Mouse (Mus musculus): ENCODE measurements around the gene Lmbr1. TPM values are rescaled to one million over a fixed set of nuclear protein-coding genes. Genes with fewer than 3 reads are reported as not detected.

Gene Lmbr1
- polyA plus RNA-seq, 1 experiment from 2014 or later = 10.8 TPM

DNA sequence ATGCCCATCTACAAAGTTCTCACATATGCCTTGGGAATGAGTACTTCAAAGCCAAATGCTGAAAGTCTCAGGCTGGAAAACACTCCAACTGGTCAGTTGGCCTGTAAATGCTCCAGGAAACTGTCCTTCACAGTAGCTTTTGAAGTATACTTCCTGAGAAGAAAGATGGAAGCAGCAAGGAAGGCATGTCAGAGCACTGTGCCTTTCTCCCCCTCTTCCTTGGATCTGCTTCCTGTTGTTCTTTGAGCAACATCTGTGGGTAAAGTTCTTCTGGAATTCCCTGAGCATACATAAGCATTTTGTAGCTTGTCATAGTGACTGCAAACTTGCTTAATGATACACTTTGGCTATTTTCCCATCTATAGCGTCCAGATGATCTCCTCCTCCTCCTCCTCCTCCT, 9.4 kb upstream of the Lmbr1 start:
- Histone ChIP-seq H3K27me3 (ENCODE audit: control insufficient read depth, insufficient read depth, low read length) (no peaks in the 10 kb centered on the region), H3K9me3 (replicated peaks; ENCODE audit: control insufficient read depth, low read length) (no peaks in the 10 kb centered on the region), H3K4me3 (ENCODE audit: low read depth, low read length) (no peak overlapping the region), H3K36me3 (replicated peaks; ENCODE audit: control insufficient read depth, insufficient read depth, low read depth, low read length) (no peaks in the 10 kb centered on the region), H3K4me2 (ENCODE audit: low read depth, low read length) (no peak overlapping the region), H3K27ac (replicated peaks; ENCODE audit: low read depth, low read length) (0 out of 2 replicates have a peak overlapping the region, but pooled peaks have one; percentile 3), H3K9ac (replicated peaks; ENCODE audit: low read length) (no peak overlapping the region), H3K4me1 (ENCODE audit: control insufficient read depth, insufficient read depth, low read length) (no peaks in the 10 kb centered on the region)
- ATAC-seq (replicated peaks; ENCODE audit: insufficient number of reproducible peaks, low FRiP score, low TSS enrichment, low read depth) = no peak
- 57% methylated on average over 1 of the region's 1 CpGs for WGBS
- DNase-seq (ENCODE audit: low spot score) = no peak

DNA sequence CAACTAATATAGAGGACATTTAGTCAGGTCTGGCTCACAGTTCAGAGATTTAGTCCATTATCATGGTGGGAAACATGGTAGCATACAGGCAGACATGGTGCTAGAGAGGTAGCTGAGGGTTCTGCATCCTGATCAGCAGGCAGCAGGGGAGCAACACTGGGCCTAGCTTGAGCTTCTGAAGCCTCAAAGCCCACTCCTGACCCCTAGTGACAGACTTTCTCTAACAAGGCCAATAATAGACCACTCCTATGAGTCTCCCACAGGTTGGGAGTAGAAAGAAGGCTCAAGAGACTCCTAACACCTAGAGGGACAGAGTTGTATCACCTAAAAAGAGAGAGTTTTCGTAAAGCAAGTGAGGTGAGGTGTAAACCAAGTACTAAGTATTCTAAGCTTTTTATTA, 4.6 kb upstream of the Lmbr1 start:
- DNase-seq (ENCODE audit: low spot score) = no peak
- WGBS = 81% methylated on average over 1 of the region's 1 CpGs
- Histone ChIP-seq H3K36me3 (replicated peaks; ENCODE audit: control insufficient read depth, insufficient read depth, low read depth, low read length) (no peaks in the 10 kb centered on the region), H3K4me3 (ENCODE audit: low read depth, low read length) (no peak overlapping the region), H3K4me1 (ENCODE audit: control insufficient read depth, insufficient read depth, low read length) (no peaks in the 10 kb centered on the region), H3K9ac (replicated peaks; ENCODE audit: low read length) (no peak overlapping the region), H3K9me3 (replicated peaks; ENCODE audit: control insufficient read depth, low read length) (no peaks in the 10 kb centered on the region), H3K27me3 (ENCODE audit: control insufficient read depth, insufficient read depth, low read length) (no peaks in the 10 kb centered on the region), H3K27ac (replicated peaks; ENCODE audit: low read depth, low read length) (no peak overlapping the region), H3K4me2 (ENCODE audit: low read depth, low read length) (no peak overlapping the region)
- no peak for ATAC-seq (replicated peaks; ENCODE audit: insufficient number of reproducible peaks, low FRiP score, low TSS enrichment, low read depth)

DNA sequence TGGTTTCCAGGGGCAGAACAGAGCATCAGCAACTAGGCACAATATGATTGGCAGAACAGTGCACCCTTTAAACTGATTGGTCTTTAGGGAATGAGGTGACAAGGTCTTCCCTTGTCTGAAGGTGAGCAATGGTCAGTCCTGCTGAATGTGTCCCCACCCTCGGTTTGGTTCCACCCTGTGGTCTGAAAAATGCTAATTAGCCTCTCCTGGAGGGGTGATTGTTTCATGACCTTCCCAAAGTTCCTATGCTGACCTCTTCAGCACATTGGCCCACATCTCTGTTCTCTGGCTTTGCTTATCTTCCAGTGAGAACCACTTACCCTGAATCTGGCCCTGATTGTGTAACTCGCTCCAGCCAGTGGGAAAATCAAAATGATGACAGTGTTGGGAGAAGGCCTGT, 1.9 kb upstream of the Lmbr1 start:
- H3K27me3 ChIP-seq (ENCODE audit: control insufficient read depth, insufficient read depth, low read length) = no peaks in the 10 kb centered on the region
- H3K36me3 ChIP-seq (replicated peaks; ENCODE audit: control insufficient read depth, insufficient read depth, low read depth, low read length) = no peaks in the 10 kb centered on the region
- no peak overlapping the region for H3K27ac ChIP-seq (replicated peaks; ENCODE audit: low read depth, low read length)
- H3K9me3 ChIP-seq (replicated peaks; ENCODE audit: control insufficient read depth, low read length) = no peaks in the 10 kb centered on the region
- no peak overlapping the region for H3K9ac ChIP-seq (replicated peaks; ENCODE audit: low read length)
- H3K4me1 ChIP-seq (ENCODE audit: control insufficient read depth, insufficient read depth, low read length) = no peaks in the 10 kb centered on the region; the same call in 1 of the 2 replicates
- no peak for DNase-seq (ENCODE audit: low spot score)
- H3K4me2 ChIP-seq (ENCODE audit: low read depth, low read length) = no peak overlapping the region
- no peak overlapping the region for H3K4me3 ChIP-seq (ENCODE audit: low read depth, low read length)
- ATAC-seq (replicated peaks; ENCODE audit: insufficient number of reproducible peaks, low FRiP score, low TSS enrichment, low read depth) = no peak
- 71% methylated on average over 2 of the region's 2 CpGs for WGBS

DNA sequence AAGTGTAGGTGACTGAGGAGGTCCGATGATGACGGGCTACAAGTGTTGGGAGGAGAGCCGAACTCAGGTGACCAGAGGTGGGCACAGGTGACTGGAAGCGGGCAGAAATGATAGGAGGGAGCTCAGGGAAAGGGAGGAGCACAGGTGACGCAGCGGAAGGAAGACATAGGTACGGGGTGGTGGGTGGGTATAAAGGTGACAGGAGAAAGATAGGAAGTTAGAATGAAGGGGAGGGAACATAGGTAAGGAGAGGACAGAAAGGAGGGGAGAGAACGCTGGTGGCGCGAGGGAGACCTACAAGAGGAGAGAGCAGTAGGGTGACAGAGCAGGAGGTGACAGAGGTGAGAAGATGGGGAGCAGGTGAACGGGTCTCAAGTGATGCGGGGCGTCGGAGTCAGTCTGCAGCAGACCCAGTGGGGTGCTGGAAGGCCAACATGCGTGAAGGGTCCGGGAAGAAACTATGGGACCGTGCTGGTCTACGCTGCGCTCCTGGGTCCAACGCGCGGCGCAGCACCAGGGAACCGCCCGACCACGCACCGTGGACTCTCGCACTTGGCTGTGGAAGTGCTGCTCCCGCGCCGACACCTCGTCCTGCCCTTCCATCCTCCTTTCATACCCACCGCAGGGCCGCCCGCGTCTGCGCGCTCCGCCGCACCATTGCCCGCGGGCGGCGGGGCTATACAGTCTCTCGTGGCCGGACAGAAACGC, 446 bp downstream of the Lmbr1 start:
- ATAC-seq (replicated peaks; ENCODE audit: insufficient number of reproducible peaks, low FRiP score, low TSS enrichment, low read depth) (peak; percentile 80), DNase-seq (ENCODE audit: low spot score) (no peak)
- Histone ChIP-seq H3K4me1 (ENCODE audit: control insufficient read depth, insufficient read depth, low read length) (no peaks in the 10 kb centered on the region; the same call in 1 of the 2 replicates), H3K27ac (replicated peaks; ENCODE audit: low read depth, low read length) (no peak overlapping the region), H3K4me2 (ENCODE audit: low read depth, low read length) (peak overlapping the region; percentile 87), H3K9ac (replicated peaks; ENCODE audit: low read length) (peak overlapping the region; percentile 79), H3K4me3 (ENCODE audit: low read depth, low read length) (peak overlapping the region; percentile 69), H3K9me3 (replicated peaks; ENCODE audit: control insufficient read depth, low read length) (no peaks in the 10 kb centered on the region), H3K27me3 (ENCODE audit: control insufficient read depth, insufficient read depth, low read length) (no peaks in the 10 kb centered on the region), H3K36me3 (replicated peaks; ENCODE audit: control insufficient read depth, insufficient read depth, low read depth, low read length) (no peaks in the 10 kb centered on the region)
- 1% methylated on average over 45 of the region's 47 CpGs for WGBS

DNA sequence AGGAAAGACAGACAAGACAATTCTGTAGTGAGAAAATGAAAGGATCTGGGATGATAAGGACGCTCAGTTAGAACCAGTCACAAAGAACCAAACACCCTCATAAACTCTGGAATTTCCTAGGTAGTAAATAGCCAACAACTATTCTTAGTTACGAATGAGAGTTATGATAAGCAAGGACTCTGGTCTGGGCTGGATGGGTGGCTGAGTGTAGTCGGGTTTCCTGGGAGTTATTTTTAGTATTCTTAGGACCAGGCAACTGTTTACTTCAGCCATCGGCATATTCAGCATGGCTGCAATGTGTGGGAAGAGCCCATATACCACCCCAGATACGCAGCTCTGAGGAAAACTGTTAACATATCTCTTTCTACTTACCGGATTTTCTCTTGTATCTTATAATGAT, 14.7 kb downstream of the Lmbr1 start:
- Histone ChIP-seq H3K9me3 (replicated peaks; ENCODE audit: control insufficient read depth, low read length) (no peaks in the 10 kb centered on the region), H3K4me1 (ENCODE audit: control insufficient read depth, insufficient read depth, low read length) (no peaks in the 10 kb centered on the region), H3K4me2 (ENCODE audit: low read depth, low read length) (no peak overlapping the region), H3K9ac (replicated peaks; ENCODE audit: low read length) (no peak overlapping the region), H3K27me3 (ENCODE audit: control insufficient read depth, insufficient read depth, low read length) (no peaks in the 10 kb centered on the region), H3K36me3 (replicated peaks; ENCODE audit: control insufficient read depth, insufficient read depth, low read depth, low read length) (no peaks in the 10 kb centered on the region), H3K4me3 (ENCODE audit: low read depth, low read length) (no peak overlapping the region), H3K27ac (replicated peaks; ENCODE audit: low read depth, low read length) (no peak overlapping the region)
- DNase-seq (ENCODE audit: low spot score) = no peak
- ATAC-seq (replicated peaks; ENCODE audit: insufficient number of reproducible peaks, low FRiP score, low TSS enrichment, low read depth) = no peak
- WGBS = 87% methylated on average over 6 of the region's 6 CpGs

DNA sequence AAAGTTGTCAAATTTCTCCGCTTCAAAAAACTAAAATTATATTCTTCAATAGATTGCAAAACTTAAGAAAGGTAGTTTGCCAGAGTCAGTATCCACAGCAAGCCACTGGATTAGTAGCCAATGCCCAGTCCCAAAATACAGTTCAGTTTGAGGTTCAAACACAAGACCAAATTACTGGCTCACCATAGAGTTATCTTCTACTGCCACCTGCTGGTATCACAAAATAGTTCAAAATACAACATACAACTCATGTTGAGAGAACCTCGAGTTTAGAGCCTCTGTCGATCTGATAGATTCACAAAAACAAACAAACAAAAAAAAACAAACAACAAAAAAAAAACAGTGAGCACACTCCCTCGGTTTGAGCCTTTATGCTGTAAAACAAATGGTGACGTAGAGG, 42.4 kb downstream of the Lmbr1 start:
- no peaks in the 10 kb centered on the region for H3K27me3 ChIP-seq (ENCODE audit: control insufficient read depth, insufficient read depth, low read length)
- WGBS = 57% methylated on average over 5 of the region's 5 CpGs
- H3K36me3 ChIP-seq (replicated peaks; ENCODE audit: control insufficient read depth, insufficient read depth, low read depth, low read length) = no peaks in the 10 kb centered on the region
- ATAC-seq (replicated peaks; ENCODE audit: insufficient number of reproducible peaks, low FRiP score, low TSS enrichment, low read depth) (no peak), DNase-seq (ENCODE audit: low spot score) (peak; percentile 75)
- H3K9ac ChIP-seq (replicated peaks; ENCODE audit: low read length) = no peak overlapping the region
- no peaks in the 10 kb centered on the region for H3K4me1 ChIP-seq (ENCODE audit: control insufficient read depth, insufficient read depth, low read length)
- no peak overlapping the region for H3K4me2 ChIP-seq (ENCODE audit: low read depth, low read length)
- H3K9me3 ChIP-seq (replicated peaks; ENCODE audit: control insufficient read depth, low read length) = no peaks in the 10 kb centered on the region
- no peak overlapping the region for H3K27ac ChIP-seq (replicated peaks; ENCODE audit: low read depth, low read length)
- no peak overlapping the region for H3K4me3 ChIP-seq (ENCODE audit: low read depth, low read length)

DNA sequence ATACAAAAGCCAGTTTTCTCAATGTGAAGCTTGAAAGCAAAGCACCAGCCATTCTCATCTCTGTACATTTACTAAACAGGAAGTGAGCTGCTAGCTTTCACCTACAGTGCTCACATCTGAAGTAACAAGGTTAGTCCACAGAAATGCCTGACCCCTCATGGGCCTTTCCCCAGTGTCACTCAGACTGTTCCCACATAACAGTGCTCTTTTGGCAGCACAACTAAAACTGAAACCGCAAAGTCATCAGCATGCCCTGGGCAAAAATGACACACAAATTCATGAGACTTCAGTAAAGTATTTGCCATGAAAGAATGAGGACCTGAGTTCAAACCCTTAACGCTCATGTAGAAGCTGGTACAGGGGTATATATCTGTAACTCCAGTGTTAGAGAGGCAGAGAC, 55.7 kb downstream of the Lmbr1 start:
- WGBS = 95% methylated on average over 2 of the region's 2 CpGs
- Histone ChIP-seq H3K36me3 (replicated peaks; ENCODE audit: control insufficient read depth, insufficient read depth, low read depth, low read length) (no peaks in the 10 kb centered on the region), H3K4me1 (ENCODE audit: control insufficient read depth, insufficient read depth, low read length) (no peaks in the 10 kb centered on the region), H3K27ac (replicated peaks; ENCODE audit: low read depth, low read length) (no peak overlapping the region), H3K27me3 (ENCODE audit: control insufficient read depth, insufficient read depth, low read length) (no peaks in the 10 kb centered on the region), H3K9ac (replicated peaks; ENCODE audit: low read length) (no peak overlapping the region), H3K9me3 (replicated peaks; ENCODE audit: control insufficient read depth, low read length) (no peaks in the 10 kb centered on the region), H3K4me2 (ENCODE audit: low read depth, low read length) (no peak overlapping the region), H3K4me3 (ENCODE audit: low read depth, low read length) (no peak overlapping the region)
- DNase-seq (ENCODE audit: low spot score) (no peak), ATAC-seq (replicated peaks; ENCODE audit: insufficient number of reproducible peaks, low FRiP score, low TSS enrichment, low read depth) (no peak)

DNA sequence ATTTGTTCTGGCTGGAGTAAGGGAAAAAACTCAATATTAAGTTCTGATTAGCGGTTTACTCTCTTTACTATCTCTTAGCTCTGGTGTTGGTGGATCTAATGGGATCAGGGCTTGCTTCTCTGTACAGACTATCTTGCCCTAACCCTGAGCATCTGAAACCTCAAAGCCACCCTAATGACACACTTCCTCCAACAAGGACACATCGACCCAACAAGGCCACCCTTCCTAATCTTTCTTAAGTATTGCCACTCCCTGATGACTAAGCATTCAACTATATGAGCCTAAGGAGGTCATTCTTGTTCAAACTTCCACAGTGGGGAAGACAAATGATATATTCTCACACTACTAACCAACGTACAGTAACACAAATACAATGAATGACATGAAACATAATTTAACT, 69.0 kb downstream of the Lmbr1 start:
- 79% methylated on average over 3 of the region's 3 CpGs for WGBS
- H3K27ac ChIP-seq (replicated peaks; ENCODE audit: low read depth, low read length) = no peak overlapping the region
- H3K27me3 ChIP-seq (ENCODE audit: control insufficient read depth, insufficient read depth, low read length) = no peaks in the 10 kb centered on the region
- H3K4me1 ChIP-seq (ENCODE audit: control insufficient read depth, insufficient read depth, low read length) = no peaks in the 10 kb centered on the region
- H3K9me3 ChIP-seq (replicated peaks; ENCODE audit: control insufficient read depth, low read length) = no peaks in the 10 kb centered on the region
- no peak overlapping the region for H3K9ac ChIP-seq (replicated peaks; ENCODE audit: low read length)
- no peak overlapping the region for H3K4me3 ChIP-seq (ENCODE audit: low read depth, low read length)
- no peak for ATAC-seq (replicated peaks; ENCODE audit: insufficient number of reproducible peaks, low FRiP score, low TSS enrichment, low read depth)
- no peak overlapping the region for H3K4me2 ChIP-seq (ENCODE audit: low read depth, low read length)
- H3K36me3 ChIP-seq (replicated peaks; ENCODE audit: control insufficient read depth, insufficient read depth, low read depth, low read length) = no peaks in the 10 kb centered on the region
- DNase-seq (ENCODE audit: low spot score) = no peak

Measured in embryonic facial prominence, embryonic 11.5 days (tissue).